In genomic region chr3:153511151-153511580, GRCm38 (mm10) we compare ENCODE assay signal across 22 mouse cellular contexts.
DNase-seq lines count a peak whose midpoint lies in the region; ATAC-seq and TF ChIP-seq lines count a peak whose summit lies in the region.
"Had no signal": no experiment of that assay in that cellular context is flagged by ENCODE, and none has a peak within 500 bp of the region (broad histone marks: within the 10 kb centered on the region; RNA-seq: fewer than 3 reads in every experiment).

No protein-coding gene starts in this region.

- peak overlapping the region; percentile 22; the same call in 1 of the 2 replicates for H3K27ac ChIP-seq in heart, embryonic 10.5 days
- H3K27ac ChIP-seq in heart, embryonic 11.5 days (ENCODE audit: low read depth, low read length) = no peak overlapping the region; the same call in 1 of the 2 replicates
- no peak overlapping the region for H3K27ac ChIP-seq in midbrain, embryonic 11.5 days (ENCODE audit: low read depth, low read length)
- H3K27ac ChIP-seq in midbrain, postnatal 0 days (ENCODE audit: low read depth, low read length) = no peak overlapping the region
- H3K27ac ChIP-seq: forebrain, embryonic 15.5 days; hindbrain, embryonic 14.5 days; layer of hippocampus, adult 2 months; limb, embryonic 15.5 days; macrophage; midbrain, embryonic 13.5 days had no signal

- peaks cover 37% of the 10 kb centered on the region for H3K4me1 ChIP-seq in heart, embryonic 10.5 days
- H3K4me1 ChIP-seq in heart, embryonic 11.5 days (ENCODE audit: control insufficient read depth, insufficient read depth, low read length) = peaks cover 28% of the 10 kb centered on the region
- no peaks in the 10 kb centered on the region for H3K4me1 ChIP-seq in midbrain, embryonic 11.5 days (ENCODE audit: control insufficient read depth, insufficient read depth, low read length)
- peaks cover 19% of the 10 kb centered on the region for H3K4me1 ChIP-seq in midbrain, postnatal 0 days (ENCODE audit: insufficient read depth, low read length)

- 15% methylated on average over 7 of the region's 7 CpGs for WGBS in heart, embryonic 10.5 days
- 12% methylated on average over 7 of the region's 7 CpGs for WGBS in heart, embryonic 11.5 days (ENCODE audit: insufficient replicate concordance)
- WGBS in midbrain, embryonic 11.5 days = 76% methylated on average over 7 of the region's 7 CpGs
- WGBS in midbrain, postnatal 0 days = 66% methylated on average over 7 of the region's 7 CpGs

- 0 out of 2 replicates have a peak overlapping the region, but pooled peaks have one; percentile 8 for H3K4me3 ChIP-seq in heart, embryonic 10.5 days
- no peak overlapping the region for H3K4me3 ChIP-seq in heart, embryonic 11.5 days (ENCODE audit: low read depth, low read length)
- no peak overlapping the region for H3K4me3 ChIP-seq in midbrain, embryonic 11.5 days (ENCODE audit: low read depth, low read length)
- no peak overlapping the region for H3K4me3 ChIP-seq in midbrain, postnatal 0 days (ENCODE audit: low read depth, low read length)
- H3K4me3 ChIP-seq: erythroblast, embryonic 14.5 days; forebrain, embryonic 15.5 days; layer of hippocampus, adult 2 months; limb, embryonic 15.5 days; midbrain, embryonic 13.5 days; myocyte had no signal

- no peak for ATAC-seq in heart, embryonic 11.5 days (replicated peaks; ENCODE audit: insufficient number of reproducible peaks, low FRiP score, low TSS enrichment)
- no peak for ATAC-seq in midbrain, embryonic 11.5 days (ENCODE audit: low FRiP score)
- ATAC-seq in midbrain, postnatal 0 days (ENCODE audit: low FRiP score) = no peak
- ATAC-seq: forebrain, embryonic 15.5 days; midbrain, embryonic 13.5 days had no signal

- no peak overlapping the region for H3K4me2 ChIP-seq in heart, embryonic 11.5 days
- H3K4me2 ChIP-seq in midbrain, embryonic 11.5 days = no peak overlapping the region
- H3K4me2 ChIP-seq in midbrain, postnatal 0 days (ENCODE audit: low read depth, low read length, poor library complexity, severe bottlenecking) = no peak overlapping the region
- H3K4me2 ChIP-seq: forebrain, embryonic 15.5 days; hindbrain, embryonic 14.5 days; limb, embryonic 15.5 days; midbrain, embryonic 13.5 days had no signal

- H3K36me3 ChIP-seq in heart, embryonic 10.5 days = 0 out of 2 replicates have a peak, but pooled peaks cover 2% of the 10 kb centered on the region
- H3K36me3 ChIP-seq in heart, embryonic 11.5 days (ENCODE audit: control insufficient read depth, insufficient read depth, low read length) = 0 out of 2 replicates have a peak, but pooled peaks cover under 1% of the 10 kb centered on the region
- H3K36me3 ChIP-seq in midbrain, embryonic 11.5 days (ENCODE audit: control insufficient read depth, insufficient read depth, low read length) = no peaks in the 10 kb centered on the region
- H3K36me3 ChIP-seq in midbrain, postnatal 0 days (ENCODE audit: insufficient read depth, low read length) = no peaks in the 10 kb centered on the region
- H3K36me3 ChIP-seq: forebrain, embryonic 15.5 days; limb, embryonic 15.5 days; midbrain, embryonic 13.5 days had no signal

- no peaks in the 10 kb centered on the region for H3K9me3 ChIP-seq in heart, embryonic 10.5 days
- H3K9me3 ChIP-seq in heart, embryonic 11.5 days (replicated peaks; ENCODE audit: control insufficient read depth, low read length) = no peaks in the 10 kb centered on the region
- no peaks in the 10 kb centered on the region for H3K9me3 ChIP-seq in midbrain, embryonic 11.5 days (ENCODE audit: control insufficient read depth, low read length)
- H3K9me3 ChIP-seq in midbrain, postnatal 0 days (ENCODE audit: low read length) = no peaks in the 10 kb centered on the region
- H3K9me3 ChIP-seq: forebrain, embryonic 15.5 days; G1E; limb, embryonic 15.5 days; midbrain, embryonic 13.5 days had no signal

- no peak for TF ChIP-seq CTCF in midbrain, postnatal 0 days (IDR thresholded peaks at IDR 0.05)

- no peak overlapping the region for H3K9ac ChIP-seq in heart, embryonic 11.5 days (ENCODE audit: low read depth, low read length)
- H3K9ac ChIP-seq in midbrain, embryonic 11.5 days (ENCODE audit: low read length) = no peak overlapping the region
- no peak overlapping the region for H3K9ac ChIP-seq in midbrain, postnatal 0 days (replicated peaks; ENCODE audit: low read length, poor library complexity, severe bottlenecking)
- H3K9ac ChIP-seq: forebrain, embryonic 15.5 days; hindbrain, embryonic 14.5 days; limb, embryonic 15.5 days; midbrain, embryonic 13.5 days had no signal

- DNase-seq in heart, embryonic 10.5 days (ENCODE audit: low spot score) = no peak
- peak; percentile 79 for DNase-seq in midbrain, embryonic 11.5 days (ENCODE audit: low spot score, missing footprints)
- DNase-seq in midbrain, postnatal 0 days (ENCODE audit: low spot score) = no peak
- peak; percentile 15 for DNase-seq in lung, postnatal 14 days
- no peak for DNase-seq in kidney, postnatal 10 days
- DNase-seq in B cell, adult 2 months = no peak
- DNase-seq: adrenal gland, postnatal 36 days; cerebellum, adult 11-12 months; cerebellum, postnatal 25 days; gastrocnemius, postnatal 25 days; layer of hippocampus, postnatal 36 days; thymus, postnatal 14 days had no signal

- H3K27me3 ChIP-seq in heart, embryonic 10.5 days (ENCODE audit: insufficient read depth, poor library complexity, severe bottlenecking) = peaks cover 12% of the 10 kb centered on the region
- H3K27me3 ChIP-seq in heart, embryonic 11.5 days (ENCODE audit: control insufficient read depth, insufficient read depth, low read length) = peaks cover 12% of the 10 kb centered on the region; the same call in 1 of the 2 replicates
- H3K27me3 ChIP-seq in midbrain, embryonic 11.5 days (ENCODE audit: control insufficient read depth, insufficient read depth, low read length) = no peaks in the 10 kb centered on the region
- no peaks in the 10 kb centered on the region for H3K27me3 ChIP-seq in midbrain, postnatal 0 days (ENCODE audit: insufficient read depth, low read length)
- H3K27me3 ChIP-seq: forebrain, embryonic 15.5 days; limb, embryonic 15.5 days; midbrain, embryonic 13.5 days had no signal

Comparison
In these comparisons a context has a peak if more than half of its experiments do, and no peak if none do; other contexts are left out.
1. DNase-seq: peak in midbrain, embryonic 11.5 days (single experiment) and lung, postnatal 14 days (single experiment); none in heart, embryonic 10.5 days (single experiment), midbrain, postnatal 0 days (single experiment), kidney, postnatal 10 days (single experiment) and B cell, adult 2 months (0 of 2).